Mouse (Mus musculus): ENCODE measurements around the gene Fbxo34. TPM values are rescaled to one million over a fixed set of nuclear protein-coding genes. Genes with fewer than 3 reads are reported as not detected.

The Fbxo34 gene
- polyA plus RNA-seq, 1 experiment from 2014 or later, result 22.0 TPM

GRCm38 (mm10) chr14:47464426-47464825 is 14.2 kb downstream of the Fbxo34 start:
- no peaks in the 10 kb centered on the region for H3K9me3 ChIP-seq (ENCODE audit: control insufficient read depth)
- no peak overlapping the region for H3K27ac ChIP-seq (ENCODE audit: low read depth, low read length)
- TF ChIP-seq CTCF (IDR thresholded peaks at IDR 0.05; ENCODE audit: low read depth), result no peak
- WGBS, result 75% methylated on average over 10 of the region's 10 CpGs
- ATAC-seq, result no peak
- no peaks in the 10 kb centered on the region; the same call in 1 of the 2 replicates for H3K4me1 ChIP-seq (replicated peaks; ENCODE audit: control insufficient read depth, insufficient read depth, low read length)
- no peak overlapping the region for H3K4me2 ChIP-seq (replicated peaks; ENCODE audit: low read depth)
- H3K36me3 ChIP-seq (ENCODE audit: control insufficient read depth, insufficient read depth), result no peaks in the 10 kb centered on the region
- H3K27me3 ChIP-seq (replicated peaks; ENCODE audit: control insufficient read depth, insufficient read depth, low read length), result no peaks in the 10 kb centered on the region
- H3K9ac ChIP-seq (ENCODE audit: low read depth, low read length), result no peak overlapping the region
- no peak overlapping the region for H3K4me3 ChIP-seq (ENCODE audit: low read depth, low read length)

- ATAC-seq, result no peak
- no peaks in the 10 kb centered on the region for H3K36me3 ChIP-seq (ENCODE audit: control insufficient read depth, insufficient read depth)
- H3K27me3 ChIP-seq (replicated peaks; ENCODE audit: control insufficient read depth, insufficient read depth, low read length), result no peaks in the 10 kb centered on the region
- WGBS, result 45% methylated on average over 7 of the region's 7 CpGs
- H3K9me3 ChIP-seq (ENCODE audit: control insufficient read depth), result no peaks in the 10 kb centered on the region
- H3K4me2 ChIP-seq (replicated peaks; ENCODE audit: low read depth), result no peak overlapping the region
- no peaks in the 10 kb centered on the region; the same call in 1 of the 2 replicates for H3K4me1 ChIP-seq (replicated peaks; ENCODE audit: control insufficient read depth, insufficient read depth, low read length)
- H3K4me3 ChIP-seq (ENCODE audit: low read depth, low read length), result no peak overlapping the region
- no peak for TF ChIP-seq CTCF (IDR thresholded peaks at IDR 0.05; ENCODE audit: low read depth)
- no peak overlapping the region for H3K27ac ChIP-seq (ENCODE audit: low read depth, low read length)
- H3K9ac ChIP-seq (ENCODE audit: low read depth, low read length), result no peak overlapping the region
These were observed 15.4 kb downstream of the Fbxo34 start for GRCm38 (mm10) chr14:47465468-47466175.

- Histone ChIP-seq H3K27ac (ENCODE audit: low read depth, low read length) (peak overlapping the region; percentile 98), H3K4me3 (ENCODE audit: low read depth, low read length) (peak overlapping the region; percentile 87), H3K36me3 (ENCODE audit: control insufficient read depth, insufficient read depth) (no peaks in the 10 kb centered on the region), H3K4me2 (replicated peaks; ENCODE audit: low read depth) (peak overlapping the region; percentile 82), H3K9ac (ENCODE audit: low read depth, low read length) (peak overlapping the region; percentile 98), H3K27me3 (replicated peaks; ENCODE audit: control insufficient read depth, insufficient read depth, low read length) (no peaks in the 10 kb centered on the region), H3K4me1 (replicated peaks; ENCODE audit: control insufficient read depth, insufficient read depth, low read length) (0 out of 2 replicates have a peak, but pooled peaks cover 3% of the 10 kb centered on the region), H3K9me3 (ENCODE audit: control insufficient read depth) (no peaks in the 10 kb centered on the region)
- peak; percentile 89 for ATAC-seq
- peak; percentile 99 for TF ChIP-seq CTCF (IDR thresholded peaks at IDR 0.05; ENCODE audit: low read depth)
- WGBS, result under 1% methylated on average over 38 of the region's 40 CpGs
These were observed 22.1 kb downstream of the Fbxo34 start for GRCm38 (mm10) chr14:47472359-47472742.

- Histone ChIP-seq H3K9ac (ENCODE audit: low read depth, low read length) (peak overlapping the region; percentile 98), H3K27me3 (replicated peaks; ENCODE audit: control insufficient read depth, insufficient read depth, low read length) (no peaks in the 10 kb centered on the region), H3K4me2 (replicated peaks; ENCODE audit: low read depth) (peak overlapping the region; percentile 82), H3K4me3 (ENCODE audit: low read depth, low read length) (peak overlapping the region; percentile 87), H3K36me3 (ENCODE audit: control insufficient read depth, insufficient read depth) (no peaks in the 10 kb centered on the region), H3K9me3 (ENCODE audit: control insufficient read depth) (no peaks in the 10 kb centered on the region), H3K4me1 (replicated peaks; ENCODE audit: control insufficient read depth, insufficient read depth, low read length) (0 out of 2 replicates have a peak, but pooled peaks cover 3% of the 10 kb centered on the region), H3K27ac (ENCODE audit: low read depth, low read length) (peak overlapping the region; percentile 98)
- no peak for TF ChIP-seq CTCF (IDR thresholded peaks at IDR 0.05; ENCODE audit: low read depth)
- WGBS, result under 1% methylated on average over 57 of the region's 69 CpGs
- peak; percentile 77 for ATAC-seq
These were observed 22.7 kb downstream of the Fbxo34 start for GRCm38 (mm10) chr14:47472743-47473546.

- no peak overlapping the region for H3K4me3 ChIP-seq (ENCODE audit: low read depth, low read length)
- H3K9ac ChIP-seq (ENCODE audit: low read depth, low read length), result no peak overlapping the region
These were observed 23.7 kb downstream of the Fbxo34 start for GRCm38 (mm10) chr14:47473891-47474290.

GRCm38 (mm10) chr14:47474571-47475254 is 24.5 kb downstream of the Fbxo34 start:
- no peak overlapping the region for H3K4me3 ChIP-seq (ENCODE audit: low read depth, low read length)
- H3K36me3 ChIP-seq (ENCODE audit: control insufficient read depth, insufficient read depth), result no peaks in the 10 kb centered on the region
- WGBS, result 58% methylated on average over 8 of the region's 8 CpGs
- H3K27ac ChIP-seq (ENCODE audit: low read depth, low read length), result peak overlapping the region; percentile 73; the same call in 1 of the 2 replicates
- no peak for TF ChIP-seq CTCF (IDR thresholded peaks at IDR 0.05; ENCODE audit: low read depth)
- no peak overlapping the region for H3K9ac ChIP-seq (ENCODE audit: low read depth, low read length)
- H3K4me1 ChIP-seq (replicated peaks; ENCODE audit: control insufficient read depth, insufficient read depth, low read length), result 0 out of 2 replicates have a peak, but pooled peaks cover 5% of the 10 kb centered on the region
- peak overlapping the region; percentile 82 for H3K4me2 ChIP-seq (replicated peaks; ENCODE audit: low read depth)
- no peaks in the 10 kb centered on the region for H3K27me3 ChIP-seq (replicated peaks; ENCODE audit: control insufficient read depth, insufficient read depth, low read length)
- no peaks in the 10 kb centered on the region for H3K9me3 ChIP-seq (ENCODE audit: control insufficient read depth)
- ATAC-seq, result no peak

More at GRCm38 (mm10) chr14:47473891-47474290, 23.7 kb downstream of the Fbxo34 start:
- H3K4me2 ChIP-seq (replicated peaks; ENCODE audit: low read depth), result peak overlapping the region; percentile 82
- peak; percentile 75 for ATAC-seq
- TF ChIP-seq CTCF (IDR thresholded peaks at IDR 0.05; ENCODE audit: low read depth), result no peak
- no peaks in the 10 kb centered on the region for H3K36me3 ChIP-seq (ENCODE audit: control insufficient read depth, insufficient read depth)
- H3K27ac ChIP-seq (ENCODE audit: low read depth, low read length), result peak overlapping the region; percentile 73
- 45% methylated on average over 9 of the region's 9 CpGs for WGBS
- H3K9me3 ChIP-seq (ENCODE audit: control insufficient read depth), result no peaks in the 10 kb centered on the region
- H3K27me3 ChIP-seq (replicated peaks; ENCODE audit: control insufficient read depth, insufficient read depth, low read length), result no peaks in the 10 kb centered on the region
- 0 out of 2 replicates have a peak, but pooled peaks cover 5% of the 10 kb centered on the region for H3K4me1 ChIP-seq (replicated peaks; ENCODE audit: control insufficient read depth, insufficient read depth, low read length)

All from intestine, postnatal 0 days (tissue).